Mouse (Mus musculus): ENCODE measurements around the gene Ulk3.

Gene Ulk3

GRCm38 (mm10) chr9:57644442-57644943, 55.2 kb downstream of the Ulk3 start:
- no peak for DNase-seq (ENCODE audit: low read depth, low spot score)

GRCm38 (mm10) chr9:57644944-57645893, 56.0 kb downstream of the Ulk3 start:
- DNase-seq (ENCODE audit: low read depth, low spot score) = peak; percentile 70
